Mouse (Mus musculus): Measurements from ENCODE around the gene Elovl6.

DNA sequence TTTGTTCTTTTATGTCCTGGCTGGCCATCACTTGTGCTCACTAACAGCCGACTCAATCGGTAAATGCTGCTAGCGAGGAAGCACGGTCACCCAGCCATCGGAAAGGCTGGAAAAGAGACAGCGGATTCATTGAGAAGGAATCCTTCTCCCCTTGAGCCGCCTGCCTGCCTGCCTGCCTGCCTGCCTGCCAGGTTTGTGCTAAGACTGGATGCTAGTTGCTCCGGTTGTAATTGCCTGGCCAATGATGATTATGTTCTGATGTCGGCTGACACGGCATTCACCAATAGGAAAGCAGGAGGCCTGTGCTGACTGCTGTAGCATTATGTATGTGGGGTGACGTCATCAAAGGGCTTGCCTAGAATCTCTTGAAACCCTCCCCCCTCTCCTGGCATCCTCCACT, 4.0 kb downstream of the Elovl6 start:
- TF ChIP-seq POLR2A (IDR thresholded peaks at IDR 0.05; ENCODE audit: borderline replicate concordance, low read depth, low read length) = no peak
- no peak for TF ChIP-seq CTCF (IDR thresholded peaks at IDR 0.05; ENCODE audit: low read depth, low read length)
